Mouse (Mus musculus): ENCODE results near the gene Gprin1.

DNA sequence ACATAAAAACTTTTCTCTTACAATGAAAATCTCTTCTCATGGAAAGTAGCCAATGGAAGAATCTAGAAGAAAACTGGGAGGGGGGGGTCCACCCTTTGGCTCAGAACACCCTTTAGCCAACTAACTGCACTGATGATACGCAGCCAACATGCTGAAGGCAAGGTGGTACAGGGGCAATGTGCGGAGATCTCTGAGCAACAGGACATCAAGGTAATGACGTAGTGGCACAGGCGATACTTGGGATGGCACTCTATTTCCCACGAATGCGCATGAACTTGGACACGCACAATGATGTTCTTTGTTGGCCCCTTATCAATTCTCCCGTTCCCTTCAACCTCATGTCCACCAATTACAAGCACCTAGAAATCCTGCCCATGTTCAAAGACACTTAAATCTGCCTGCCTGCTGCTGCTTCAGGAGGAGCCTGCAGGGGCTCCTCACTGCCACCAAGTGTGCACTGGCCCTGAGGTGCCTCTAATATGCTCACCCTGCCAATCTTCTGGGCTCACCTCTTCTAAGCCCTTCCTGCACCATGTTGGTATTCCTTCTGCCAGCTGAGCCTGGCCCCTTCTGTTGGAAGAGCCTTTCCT lies 59.4 kb downstream of the Gprin1 start:
- TF ChIP-seq CTCF (IDR thresholded peaks at IDR 0.05; ENCODE audit: extremely low read depth, insufficient read depth, insufficient read length, insufficient replicate concordance) (no peak), POLR2A (IDR thresholded peaks at IDR 0.05; ENCODE audit: low read depth, low read length) (no peak)

Measured in spleen, adult 2 months (tissue).